Mouse (Mus musculus): ENCODE results near the gene Apol11b.

GRCm38 (mm10) chr15:77588981-77589380 is 54.1 kb downstream of the Apol11b start:
- TF ChIP-seq CTCF (IDR thresholded peaks at IDR 0.05; ENCODE audit: control insufficient read depth, insufficient read depth, low read length) (no peak), POLR2A (IDR thresholded peaks at IDR 0.05; ENCODE audit: borderline replicate concordance, control insufficient read depth, low read depth, low read length) (no peak)

All from bone marrow, adult 2 months (tissue).